Mouse (Mus musculus) hindbrain, embryonic 11.5 days (tissue): ENCODE results near the gene Cdadc1. TPM values are rescaled to one million over a fixed set of nuclear protein-coding genes. Genes with fewer than 3 reads are reported as not detected.

Source experiments
- ATAC-seq: fragments of 200-750 bp; cut with Nextera tagmentation; 2 replicates; pipeline ENCODE4 v1.8.0; 2017; ENCODE audit warnings: mild to moderate bottlenecking, moderate TSS enrichment, moderate library complexity; ENCODE audit not compliant: low FRiP score
- DNase-seq: peaks from one replicate; pipeline ENCODE4 v3.0.0-alpha.2; 2015; ENCODE audit warnings: low spot score
- H3K27ac ChIP-seq: fragments of 300-500 bp; sonication (generic); 2 replicates; pipeline ENCODE4 v1.5.1; 2014; ENCODE audit warnings: mild to moderate bottlenecking, low read depth, low read length
- H3K27me3 ChIP-seq: fragments of 300-500 bp; sonication (generic); 2 replicates; pipeline ENCODE4 v1.6.1; 2014; ENCODE audit warnings: mild to moderate bottlenecking, low read length, moderate library complexity, mixed read lengths; ENCODE audit not compliant: control insufficient read depth, insufficient read depth
- H3K36me3 ChIP-seq: fragments of 300-500 bp; sonication (generic); 2 replicates; pipeline ENCODE4 v1.6.1; 2014; ENCODE audit warnings: mild to moderate bottlenecking, low read length, moderate library complexity, mixed read lengths; ENCODE audit not compliant: control insufficient read depth, insufficient read depth
- H3K4me1 ChIP-seq: fragments of 300-500 bp; sonication (generic); replicated peaks from 2 replicates; pipeline ENCODE4 v1.6.1; 2014; ENCODE audit warnings: low read length, mixed read lengths; ENCODE audit not compliant: control insufficient read depth, insufficient read depth
- H3K4me2 ChIP-seq: fragments of 300-500 bp; sonication (generic); replicated peaks from 2 replicates; pipeline ENCODE4 v1.6.1; 2014; ENCODE audit warnings: mild to moderate bottlenecking, low read depth, low read length
- H3K4me3 ChIP-seq: fragments of 300-500 bp; sonication (generic); 2 replicates; pipeline ENCODE4 v1.5.1; 2014; ENCODE audit warnings: low read depth, low read length
- H3K9ac ChIP-seq: fragments of 300-500 bp; sonication (generic); 2 replicates; pipeline ENCODE4 v1.6.1; 2014; ENCODE audit warnings: low read depth, low read length
- H3K9me3 ChIP-seq: fragments of 300-500 bp; sonication (generic); 2 replicates; pipeline ENCODE4 v1.6.1; 2016; ENCODE audit warnings: low read length; ENCODE audit not compliant: control insufficient read depth
- WGBS: fragments of 180-500 bp; shearing (Covaris S2); extraction: QIAGEN DNeasy Blood & Tissue Kit; methylation state at CpG from one replicate; pipeline ENCODE4 v1.1.7; 2014; 5-methylcytosine and 5-hydroxymethylcytosine counted together
- polyA plus RNA-seq: library from polyadenylated mRNA; unstranded; fragments of >200 nt; fragmentation: Nextera tagmentation; extraction: Ambion mirVana; gene quantifications from 2 replicates; pipeline ENCODE4 v1.2.1, GENCODE M21; 2014

The Cdadc1 gene
- polyA plus RNA-seq, 1 experiment from 2014 or later: 33.3 TPM

DNA sequence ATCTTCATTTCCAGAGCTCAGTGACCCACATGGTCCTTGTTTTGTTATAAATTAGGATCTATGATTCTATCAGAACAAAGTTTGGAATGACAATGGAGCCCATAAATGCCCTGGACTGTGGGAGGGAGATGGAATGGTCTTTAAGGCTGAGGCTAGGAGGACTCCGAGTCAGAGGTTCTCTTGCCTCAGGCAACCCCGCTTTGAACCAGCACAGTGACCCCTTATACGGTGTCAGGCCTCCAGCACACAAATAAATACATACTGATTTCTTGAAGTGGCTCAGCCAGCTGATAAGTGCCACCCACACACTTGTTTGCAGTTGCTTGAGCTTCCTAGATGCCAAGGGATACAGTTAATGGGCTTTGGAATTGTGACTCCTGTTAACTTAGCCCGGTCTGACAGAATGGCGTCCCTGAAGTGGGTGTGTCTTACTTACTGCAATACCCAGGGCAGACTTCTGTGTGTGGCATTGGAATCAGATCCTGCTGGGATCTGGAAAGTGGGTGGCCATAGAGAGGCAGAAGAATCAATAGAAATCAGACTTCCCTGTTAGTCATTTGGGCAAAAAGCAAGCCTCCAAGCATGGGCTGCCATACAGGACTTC is 35.6 kb upstream of the Cdadc1 start:
- no peak for DNase-seq
- Histone ChIP-seq H3K27me3 (no peaks in the 10 kb centered on the region), H3K9me3 (no peaks in the 10 kb centered on the region), H3K4me3 (no peak overlapping the region), H3K9ac (no peak overlapping the region), H3K4me1 (no peaks in the 10 kb centered on the region), H3K36me3 (no peaks in the 10 kb centered on the region), H3K4me2 (no peak overlapping the region), H3K27ac (no peak overlapping the region)
- ATAC-seq: no peak
- WGBS: 83% methylated on average over 5 of the region's 5 CpGs

- Histone ChIP-seq H3K9ac (no peak overlapping the region), H3K4me1 (no peaks in the 10 kb centered on the region), H3K27ac (no peak overlapping the region), H3K9me3 (no peaks in the 10 kb centered on the region), H3K27me3 (peaks cover 2% of the 10 kb centered on the region; the same call in 1 of the 2 replicates), H3K4me2 (no peak overlapping the region), H3K36me3 (no peaks in the 10 kb centered on the region), H3K4me3 (no peak overlapping the region)
- WGBS: 92% methylated on average over 6 of the region's 6 CpGs
- DNase-seq (no peak), ATAC-seq (no peak)
These were observed 34.3 kb upstream of the Cdadc1 start for GRCm38 (mm10) chr14:59632067-59632466.

DNA sequence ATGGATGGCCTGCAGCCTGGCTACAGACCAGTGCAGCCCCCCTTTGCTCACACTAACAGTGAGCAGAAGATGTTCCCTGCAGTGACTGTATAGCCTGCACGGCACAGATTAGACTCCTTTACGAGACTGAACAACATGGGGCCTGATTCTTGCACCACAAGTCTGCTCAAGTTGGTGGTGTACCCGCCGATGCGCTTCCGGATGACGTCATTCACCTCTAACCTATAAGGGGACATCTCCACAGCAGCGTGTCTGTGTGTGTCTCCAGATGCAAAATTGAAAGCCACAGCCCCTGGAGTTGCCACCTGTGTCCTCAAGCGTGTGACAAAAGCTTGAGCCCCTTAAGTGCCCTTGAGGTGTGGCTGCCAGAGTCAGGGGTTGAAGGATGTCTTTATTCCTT is 32.3 kb upstream of the Cdadc1 start:
- DNase-seq (no peak), ATAC-seq (no peak)
- Histone ChIP-seq H3K9me3 (no peaks in the 10 kb centered on the region), H3K4me1 (no peaks in the 10 kb centered on the region; the same call in 1 of the 2 replicates), H3K4me3 (no peak overlapping the region), H3K36me3 (no peaks in the 10 kb centered on the region), H3K27ac (no peak overlapping the region), H3K9ac (no peak overlapping the region), H3K4me2 (no peak overlapping the region), H3K27me3 (peaks cover 5% of the 10 kb centered on the region; the same call in 1 of the 2 replicates)
- WGBS: 89% methylated on average over 9 of the region's 9 CpGs

DNA sequence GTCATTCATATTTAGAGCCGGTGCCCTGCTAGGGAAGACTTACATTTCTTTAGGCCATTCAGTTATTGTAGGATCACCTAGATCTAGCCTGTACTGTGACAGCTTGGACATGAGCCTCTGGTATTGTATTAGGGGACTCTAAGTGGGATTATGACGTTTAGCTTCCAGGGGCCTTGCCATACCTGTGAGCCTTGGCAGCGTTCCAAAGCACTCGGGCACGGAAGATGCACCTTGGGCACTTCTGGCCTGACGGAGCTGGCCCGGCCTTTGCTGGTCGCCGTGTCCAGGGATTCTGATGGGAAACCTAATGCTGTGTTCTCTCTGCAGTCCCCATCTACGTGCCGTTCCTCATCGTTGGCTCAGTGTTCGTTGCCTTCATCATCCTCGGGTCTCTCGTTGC is 31.5 kb upstream of the Cdadc1 start:
- WGBS: 92% methylated on average over 15 of the region's 15 CpGs
- Histone ChIP-seq H3K9ac (no peak overlapping the region), H3K4me3 (no peak overlapping the region), H3K36me3 (no peaks in the 10 kb centered on the region), H3K4me2 (no peak overlapping the region), H3K4me1 (no peaks in the 10 kb centered on the region; the same call in 1 of the 2 replicates), H3K9me3 (no peaks in the 10 kb centered on the region), H3K27me3 (peaks cover 10% of the 10 kb centered on the region; the same call in 1 of the 2 replicates), H3K27ac (no peak overlapping the region)
- DNase-seq: no peak
- no peak for ATAC-seq

- H3K27me3 ChIP-seq: peaks cover 10% of the 10 kb centered on the region; the same call in 1 of the 2 replicates
- peak; percentile 60 for DNase-seq
- peak overlapping the region; percentile 11; the same call in 1 of the 2 replicates for H3K9ac ChIP-seq
- no peak for ATAC-seq
- WGBS: 52% methylated on average over 7 of the region's 7 CpGs
- H3K4me3 ChIP-seq: peak overlapping the region; percentile 62
- H3K36me3 ChIP-seq: no peaks in the 10 kb centered on the region
- H3K4me1 ChIP-seq: no peaks in the 10 kb centered on the region; the same call in 1 of the 2 replicates
- H3K4me2 ChIP-seq: peak overlapping the region; percentile 79; the same call in 1 of the 2 replicates
- no peak overlapping the region for H3K27ac ChIP-seq
- no peaks in the 10 kb centered on the region for H3K9me3 ChIP-seq
These were observed 30.1 kb upstream of the Cdadc1 start for GRCm38 (mm10) chr14:59627823-59628222.

- H3K4me3 ChIP-seq: peak overlapping the region; percentile 62
- no peaks in the 10 kb centered on the region for H3K9me3 ChIP-seq
- ATAC-seq (no peak), DNase-seq (no peak)
- no peaks in the 10 kb centered on the region for H3K36me3 ChIP-seq
- peak overlapping the region; percentile 79 for H3K4me2 ChIP-seq
- 0 out of 2 replicates have a peak overlapping the region, but pooled peaks have one; percentile 19 for H3K9ac ChIP-seq
- H3K4me1 ChIP-seq: no peaks in the 10 kb centered on the region; the same call in 1 of the 2 replicates
- 44% methylated on average over 9 of the region's 9 CpGs for WGBS
- peaks cover 10% of the 10 kb centered on the region; the same call in 1 of the 2 replicates for H3K27me3 ChIP-seq
- H3K27ac ChIP-seq: no peak overlapping the region
These were observed 29.5 kb upstream of the Cdadc1 start for GRCm38 (mm10) chr14:59627142-59627680.

- Histone ChIP-seq H3K27ac (no peak overlapping the region), H3K9ac (peak overlapping the region; percentile 19; the same call in 1 of the 2 replicates), H3K9me3 (no peaks in the 10 kb centered on the region), H3K27me3 (peaks cover 10% of the 10 kb centered on the region; the same call in 1 of the 2 replicates), H3K4me2 (peak overlapping the region; percentile 79), H3K4me1 (no peaks in the 10 kb centered on the region; the same call in 1 of the 2 replicates), H3K36me3 (no peaks in the 10 kb centered on the region), H3K4me3 (peak overlapping the region; percentile 62)
- ATAC-seq: no peak
- WGBS: 35% methylated on average over 8 of the region's 8 CpGs
- no peak for DNase-seq
These were observed 29.0 kb upstream of the Cdadc1 start for GRCm38 (mm10) chr14:59626711-59627110.

DNA sequence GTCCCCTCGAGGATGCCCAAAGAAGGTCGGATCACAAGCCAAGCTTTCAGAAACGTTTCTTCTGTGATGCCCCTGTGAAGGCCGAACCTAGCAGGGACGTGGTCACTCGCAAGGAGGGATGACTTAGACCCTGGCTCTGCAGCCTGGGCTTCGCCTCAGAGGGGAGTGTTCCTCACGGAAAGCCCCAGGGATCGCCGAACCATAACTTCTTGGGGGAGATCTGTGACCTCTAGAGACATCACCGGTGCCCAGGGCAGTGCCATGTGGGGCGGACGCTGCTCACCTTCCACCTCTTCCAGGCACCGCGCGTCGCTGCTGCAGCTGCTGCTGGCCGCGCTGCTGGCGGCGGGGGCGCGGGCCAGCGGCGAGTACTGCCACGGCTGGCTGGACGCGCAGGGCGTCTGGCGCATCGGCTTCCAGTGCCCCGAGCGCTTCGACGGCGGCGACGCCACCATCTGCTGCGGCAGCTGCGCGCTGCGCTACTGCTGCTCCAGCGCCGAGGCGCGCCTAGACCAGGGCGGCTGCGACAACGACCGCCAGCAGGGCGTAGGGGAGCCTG is 28.1 kb upstream of the Cdadc1 start:
- H3K4me1 ChIP-seq: no peaks in the 10 kb centered on the region; the same call in 1 of the 2 replicates
- H3K27me3 ChIP-seq: peaks cover 10% of the 10 kb centered on the region; the same call in 1 of the 2 replicates
- peak; percentile 82 for DNase-seq
- peak overlapping the region; percentile 79 for H3K4me2 ChIP-seq
- H3K36me3 ChIP-seq: no peaks in the 10 kb centered on the region
- peak; percentile 73 for ATAC-seq
- no peaks in the 10 kb centered on the region for H3K9me3 ChIP-seq
- peak overlapping the region; percentile 71 for H3K9ac ChIP-seq
- peak overlapping the region; percentile 62 for H3K4me3 ChIP-seq
- peak overlapping the region; percentile 77 for H3K27ac ChIP-seq
- WGBS: 0% methylated on average over 51 of the region's 51 CpGs
